Mouse (Mus musculus): Measurements from ENCODE around the gene Wwp2. TPM values are rescaled to one million over a fixed set of nuclear protein-coding genes. Genes with fewer than 3 reads are reported as not detected.

Gene Wwp2
- total and polyA plus RNA-seq, 3 experiments: 21.8 to 31.5 TPM; not detected in 1

DNA sequence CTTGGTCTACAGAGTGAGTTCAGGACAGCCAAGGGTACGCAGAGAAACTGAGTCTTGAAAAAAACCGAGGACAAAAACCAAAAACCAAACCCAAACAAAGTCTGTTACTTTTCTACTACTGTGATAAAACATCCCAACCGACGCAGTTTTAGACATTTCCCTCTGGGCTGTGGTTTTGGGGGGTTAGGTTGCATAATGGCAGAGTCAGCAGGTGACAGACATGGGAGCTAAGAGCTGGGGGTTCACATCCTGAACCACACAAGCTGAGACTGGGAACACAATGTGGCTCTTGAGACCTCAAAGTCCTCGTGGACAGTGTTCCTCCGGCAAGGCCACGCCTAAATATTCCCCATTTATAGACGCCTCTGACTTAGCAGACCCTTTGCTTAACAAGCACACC, 142.0 kb downstream of the Wwp2 start:
- H3K27me3 ChIP-seq (ENCODE audit: control insufficient read depth in 1 of 2, insufficient read depth in 2 of 2, low read length in 2 of 2): no peaks in the 10 kb centered on the region
- H3K79me2 ChIP-seq (ENCODE audit: control insufficient read depth, insufficient read depth, low read length, poor library complexity): 0 out of 2 replicates have a peak, but pooled peaks cover 2% of the 10 kb centered on the region
- peak overlapping the region; percentile 74 for H3K27ac ChIP-seq (ENCODE audit: control insufficient read depth, low read depth, low read length)
- TF ChIP-seq POLR2A (IDR thresholded peaks at IDR 0.05; ENCODE audit: control insufficient read depth in 1 of 2, insufficient read depth in 1 of 2, low read depth in 1 of 2, low read length in 2 of 2, poor library complexity in 1 of 2): no peak
- TF ChIP-seq MAX (IDR thresholded peaks at IDR 0.05; ENCODE audit: low read length): peak; percentile 4; the same call in 1 of the 2 replicates
- 0 out of 2 replicates have a peak, but pooled peaks have one; percentile 42 for TF ChIP-seq MYB (IDR thresholded peaks at IDR 0.05; ENCODE audit: low read depth, low read length)
- no peak for TF ChIP-seq ELF1 (IDR thresholded peaks at IDR 0.05; ENCODE audit: low read depth, low read length)
- TF ChIP-seq ZKSCAN1 (IDR thresholded peaks at IDR 0.05; ENCODE audit: low read depth, low read length): no peak
- 0 out of 2 replicates have a peak, but pooled peaks have one; percentile 7 for TF ChIP-seq MAFK (IDR thresholded peaks at IDR 0.05; ENCODE audit: borderline replicate concordance, low read depth, low read length)
- peak in 1 of 2 experiments; percentile 42; a peak in 1 of 4 replicates for TF ChIP-seq EP300 (IDR thresholded peaks at IDR 0.05; ENCODE audit: low read depth in 1 of 2, low read length in 2 of 2)
- 0 out of 2 replicates have a peak, but pooled peaks have one; percentile 22 for TF ChIP-seq RCOR1 (IDR thresholded peaks at IDR 0.05; ENCODE audit: low read depth, low read length)
- no peak for TF ChIP-seq NRF1 (IDR thresholded peaks at IDR 0.05; ENCODE audit: insufficient read depth, low read depth, low read length, poor library complexity, severe bottlenecking)
- TF ChIP-seq ETS1 (IDR thresholded peaks at IDR 0.05; ENCODE audit: low read depth, low read length): 0 out of 2 replicates have a peak, but pooled peaks have one; percentile 34
- peaks cover 14 to 16% of the 10 kb centered on the region in 2 experiments for H3K36me3 ChIP-seq (ENCODE audit: control insufficient read depth in 1 of 2, insufficient read depth in 2 of 2, low read length in 2 of 2)
- peak; percentile 54 for DNase-seq (ENCODE audit: low read depth, low spot score)
- peaks cover 8 to 19% of the 10 kb centered on the region in 2 experiments; a peak in 3 of 4 replicates for H3K4me1 ChIP-seq (ENCODE audit: control insufficient read depth in 1 of 2, insufficient read depth in 2 of 2, low read length in 2 of 2)
- no peak overlapping the region for H3K9ac ChIP-seq (ENCODE audit: control insufficient read depth, low read depth, low read length, poor library complexity, severe bottlenecking)
- H3K9me3 ChIP-seq (replicated peaks; ENCODE audit: insufficient read depth, low read length): no peaks in the 10 kb centered on the region
- H3K4me3 ChIP-seq (ENCODE audit: control insufficient read depth in 1 of 2, insufficient read depth in 1 of 2, low read depth in 2 of 2, low read length in 2 of 2): no peak overlapping the region

DNA sequence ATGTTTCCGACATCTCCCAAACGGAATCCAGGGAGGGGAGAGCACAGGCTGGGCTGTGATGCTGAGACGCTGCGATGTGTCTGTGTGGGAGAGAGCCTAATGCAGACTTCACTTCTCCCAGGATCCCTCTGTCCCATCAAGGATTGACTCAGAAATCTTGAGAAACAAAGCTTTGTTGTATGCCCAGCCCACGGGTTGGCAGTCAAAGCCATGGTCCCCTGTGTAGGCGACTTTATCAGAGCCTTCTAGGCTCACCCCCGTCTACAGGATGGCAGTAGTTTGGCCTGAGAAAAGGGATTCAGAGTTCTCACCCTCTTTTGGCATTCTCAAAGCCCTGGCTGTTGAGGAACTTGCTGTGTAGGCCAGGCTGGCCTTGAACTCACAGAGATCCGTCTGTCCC, 142.4 kb downstream of the Wwp2 start:
- H3K9ac ChIP-seq (ENCODE audit: control insufficient read depth, low read depth, low read length, poor library complexity, severe bottlenecking): no peak overlapping the region
- peak; percentile 40 for DNase-seq (ENCODE audit: low read depth, low spot score)
- H3K27ac ChIP-seq (ENCODE audit: control insufficient read depth, low read depth, low read length): peak overlapping the region; percentile 74
- H3K36me3 ChIP-seq (ENCODE audit: control insufficient read depth in 1 of 2, insufficient read depth in 2 of 2, low read length in 2 of 2): peaks cover 14 to 18% of the 10 kb centered on the region in 2 experiments
- H3K4me1 ChIP-seq (ENCODE audit: control insufficient read depth in 1 of 2, insufficient read depth in 2 of 2, low read length in 2 of 2): peaks cover 8 to 19% of the 10 kb centered on the region in 2 experiments; a peak in 3 of 4 replicates
- H3K4me3 ChIP-seq (ENCODE audit: control insufficient read depth in 1 of 2, insufficient read depth in 1 of 2, low read depth in 2 of 2, low read length in 2 of 2): no peak overlapping the region
- no peaks in the 10 kb centered on the region for H3K27me3 ChIP-seq (ENCODE audit: control insufficient read depth in 1 of 2, insufficient read depth in 2 of 2, low read length in 2 of 2)
- TF ChIP-seq ZNF384 (IDR thresholded peaks at IDR 0.05; ENCODE audit: low read depth, low read length) (no peak), MXI1 (IDR thresholded peaks at IDR 0.05; ENCODE audit: low read depth, low read length) (no peak), ZMIZ1 (IDR thresholded peaks at IDR 0.05; ENCODE audit: low read depth, low read length) (no peak), MAFK (IDR thresholded peaks at IDR 0.05; ENCODE audit: borderline replicate concordance, low read depth, low read length) (no peak), BHLHE40 (IDR thresholded peaks at IDR 0.05; ENCODE audit: borderline replicate concordance, low read depth, low read length) (no peak), EP300 (IDR thresholded peaks at IDR 0.05; ENCODE audit: low read depth in 1 of 2, low read length in 2 of 2) (no peak)
- no peaks in the 10 kb centered on the region for H3K9me3 ChIP-seq (replicated peaks; ENCODE audit: insufficient read depth, low read length)
- H3K79me2 ChIP-seq (ENCODE audit: control insufficient read depth, insufficient read depth, low read length, poor library complexity): peaks cover 4% of the 10 kb centered on the region; the same call in 1 of the 2 replicates

Data from MEL (cell line).